Mouse (Mus musculus) liver, adult 2 months (tissue): ENCODE data around the gene Cpne6.

ENCODE experiments used
- CTCF ChIP-seq: fragments of 200-500 bp; IDR thresholded peaks from 2 replicates; pipeline ENCODE4 v1.5.1; 2011; ENCODE audit warnings: low read depth, low read length, control low read depth
- POLR2A ChIP-seq: fragments of 200-500 bp; IDR thresholded peaks from 2 replicates; pipeline ENCODE4 v1.6.1; 2011; ENCODE audit warnings: low read length, control low read depth; ENCODE audit not compliant: insufficient read depth; ENCODE audit errors: extremely low read depth

DNA sequence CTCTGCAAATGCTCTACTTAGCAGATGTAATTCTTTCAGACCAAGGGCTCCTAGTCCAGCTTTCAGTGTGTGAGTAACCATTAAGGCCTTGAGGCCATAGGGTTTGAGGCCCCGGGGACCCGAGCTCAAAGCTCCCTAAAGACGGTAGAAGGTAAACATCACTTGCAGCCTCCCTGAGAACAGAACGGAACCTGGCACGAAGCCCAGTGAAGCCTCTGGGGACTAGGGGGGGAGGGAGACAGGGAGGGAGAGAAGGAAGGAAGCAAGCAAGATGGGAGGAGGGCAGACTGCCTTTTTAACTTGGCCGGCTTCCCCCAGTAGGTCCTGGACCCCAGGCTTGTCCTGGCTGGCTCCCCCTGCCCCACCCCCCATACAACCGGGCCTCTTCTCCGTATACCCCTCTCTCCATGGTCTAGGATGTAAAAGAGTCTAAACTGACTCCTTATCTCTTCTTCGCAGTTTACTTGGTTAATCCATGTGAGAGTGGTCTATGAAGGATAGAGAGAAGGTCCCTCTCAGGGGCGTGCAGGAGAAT is 30.6 kb downstream of the Cpne6 start:
- TF ChIP-seq CTCF (no peak), POLR2A (no peak)
